Mouse (Mus musculus) lung, postnatal 0 days (tissue): Measurements from ENCODE around the gene Gstm4. TPM values are rescaled to one million over a fixed set of nuclear protein-coding genes. Genes with fewer than 3 reads are reported as not detected.

Experiments used
- ATAC-seq: fragments of 200-750 bp; cut with Nextera tagmentation; 2 replicates; pipeline ENCODE4 v1.8.0; 2017; ENCODE audit warnings: moderate library complexity
- DNase-seq: peaks from one replicate; pipeline ENCODE4 v3.0.0-alpha.2; 2016; ENCODE audit warnings: low spot score
- H3K27ac ChIP-seq: fragments of 300-500 bp; sonication (generic); 2 replicates; pipeline ENCODE4 v1.5.1; 2014; ENCODE audit warnings: antibody characterized with exemption, mild to moderate bottlenecking, low read length, mixed read lengths
- H3K27me3 ChIP-seq: fragments of 300-500 bp; sonication (generic); replicated peaks from 2 replicates; pipeline ENCODE4 v1.6.1; 2014; ENCODE audit warnings: low read length, mixed read lengths; ENCODE audit not compliant: insufficient read depth
- H3K36me3 ChIP-seq: fragments of 300-500 bp; sonication (generic); 2 replicates; pipeline ENCODE4 v1.6.1; 2014; ENCODE audit warnings: low read length, mixed read lengths; ENCODE audit not compliant: insufficient read depth
- H3K4me1 ChIP-seq: fragments of 300-500 bp; sonication (generic); 2 replicates; pipeline ENCODE4 v1.6.1; 2014; ENCODE audit warnings: antibody characterized with exemption, low read depth, low read length, mixed read lengths; ENCODE audit not compliant: insufficient read depth
- H3K4me2 ChIP-seq: fragments of 300-500 bp; sonication (generic); replicated peaks from 2 replicates; pipeline ENCODE4 v1.6.1; 2014; ENCODE audit warnings: low read depth, mild to moderate bottlenecking, low read length, moderate library complexity, mixed read lengths
- H3K4me3 ChIP-seq: fragments of 300-500 bp; sonication (generic); 2 replicates; pipeline ENCODE4 v1.5.1; 2014; ENCODE audit warnings: low read depth, low read length
- H3K9ac ChIP-seq: fragments of 300-500 bp; sonication (generic); replicated peaks from 2 replicates; pipeline ENCODE4 v1.6.1; 2014; ENCODE audit warnings: low read depth, mild to moderate bottlenecking
- H3K9me3 ChIP-seq: fragments of 300-500 bp; sonication (generic); 2 replicates; pipeline ENCODE4 v1.6.1; 2016; ENCODE audit warnings: low read length, mixed read lengths
- CTCF ChIP-seq: IDR thresholded peaks from 2 replicates; pipeline ENCODE4 v1.5.1; 2016; ENCODE audit warnings: antibody characterized with exemption, mild to moderate bottlenecking
- EP300 ChIP-seq: IDR thresholded peaks from 2 replicates; pipeline ENCODE4 v1.6.1; 2016; ENCODE audit warnings: antibody characterized with exemption, mild to moderate bottlenecking, control low read depth
- WGBS: fragments of 180-500 bp; shearing (Covaris S2); extraction: QIAGEN DNeasy Blood & Tissue Kit; methylation state at CpG from one replicate; pipeline ENCODE4 v1.1.7; 2014; 5-methylcytosine and 5-hydroxymethylcytosine counted together
- polyA plus RNA-seq: library from polyadenylated mRNA; unstranded; fragments of >200 nt; fragmentation: Nextera tagmentation; extraction: Ambion mirVana; gene quantifications from 2 replicates; pipeline ENCODE4 v1.2.1, GENCODE M21; 2015

Gstm4 gene
- polyA plus RNA-seq, 1 experiment from 2014 or later: 13.4 TPM

DNA sequence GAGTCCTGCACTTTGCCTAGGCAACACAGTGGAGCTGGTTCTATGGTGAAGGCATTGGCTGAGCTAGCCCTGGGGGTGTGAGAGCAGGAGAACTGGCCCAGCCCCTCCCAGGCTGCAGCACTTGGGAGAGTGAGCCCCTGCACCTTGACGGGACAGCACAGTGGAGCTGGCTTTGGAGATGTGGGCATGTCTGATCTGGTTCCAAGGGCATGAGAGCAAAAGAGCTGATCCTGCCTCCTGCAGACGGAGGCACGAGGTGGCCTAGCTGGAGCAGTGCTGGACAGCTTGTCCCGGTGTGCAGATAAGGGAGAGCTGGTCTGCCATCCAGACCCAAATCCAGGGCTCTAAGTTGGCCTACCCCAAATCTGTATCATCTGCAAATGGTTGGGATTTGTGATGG, 20.0 kb upstream of the Gstm4 start:
- no peak overlapping the region for H3K4me2 ChIP-seq
- no peak overlapping the region for H3K4me3 ChIP-seq
- no peak overlapping the region for H3K9ac ChIP-seq
- H3K4me1 ChIP-seq: no peaks in the 10 kb centered on the region
- no peak overlapping the region for H3K27ac ChIP-seq
- ATAC-seq (no peak), DNase-seq (no peak)
- H3K9me3 ChIP-seq: no peaks in the 10 kb centered on the region
- no peaks in the 10 kb centered on the region for H3K27me3 ChIP-seq
- H3K36me3 ChIP-seq: no peaks in the 10 kb centered on the region
- 58% methylated on average over 4 of the region's 4 CpGs for WGBS
- TF ChIP-seq EP300 (no peak), CTCF (no peak)

DNA sequence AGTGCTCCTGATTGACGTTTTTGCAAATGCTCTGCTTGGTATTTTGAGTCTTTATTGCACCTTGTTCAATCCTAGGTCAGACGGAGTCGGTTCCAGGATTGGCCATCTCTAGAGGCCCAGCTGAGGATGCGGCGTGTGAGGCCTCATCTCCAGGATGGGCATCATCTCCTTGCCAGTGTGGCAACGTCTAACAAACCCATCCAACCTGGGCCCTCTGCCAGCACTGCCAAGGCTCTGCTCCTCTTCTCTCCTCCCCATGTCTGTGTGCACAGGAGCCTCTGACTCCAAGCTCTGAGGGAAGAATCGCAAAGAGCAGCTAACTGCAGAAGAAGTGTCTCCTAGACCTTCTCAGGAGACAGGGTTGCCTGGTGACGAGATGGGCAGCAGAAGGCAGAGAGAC, 18.0 kb upstream of the Gstm4 start:
- Histone ChIP-seq H3K4me1 (no peaks in the 10 kb centered on the region), H3K4me2 (no peak overlapping the region), H3K9me3 (no peaks in the 10 kb centered on the region), H3K9ac (no peak overlapping the region), H3K27me3 (no peaks in the 10 kb centered on the region), H3K27ac (no peak overlapping the region), H3K36me3 (no peaks in the 10 kb centered on the region), H3K4me3 (no peak overlapping the region)
- TF ChIP-seq CTCF (no peak), EP300 (no peak)
- DNase-seq (no peak), ATAC-seq (no peak)
- WGBS: 79% methylated on average over 8 of the region's 8 CpGs

DNA sequence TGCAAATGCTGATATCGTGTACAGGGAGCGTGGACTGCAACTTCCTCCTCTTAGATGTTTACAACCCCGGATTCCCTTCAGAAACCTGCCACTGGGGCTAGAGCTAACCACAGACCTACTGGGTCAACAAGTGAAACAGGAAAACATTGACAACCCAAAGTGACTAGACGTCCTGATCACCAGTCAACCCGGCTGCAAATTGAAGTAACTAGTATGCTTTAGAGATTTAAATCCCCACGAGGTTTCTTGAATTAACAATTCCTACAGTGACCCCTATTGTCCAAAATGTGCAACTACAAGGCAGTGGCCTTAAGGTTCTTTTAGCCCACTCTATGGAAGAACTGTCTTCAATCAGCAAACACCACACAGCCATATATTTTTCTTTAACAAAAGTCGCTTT, 16.7 kb upstream of the Gstm4 start:
- WGBS: 11% methylated on average over 7 of the region's 7 CpGs
- peak; percentile 82 for DNase-seq

DNA sequence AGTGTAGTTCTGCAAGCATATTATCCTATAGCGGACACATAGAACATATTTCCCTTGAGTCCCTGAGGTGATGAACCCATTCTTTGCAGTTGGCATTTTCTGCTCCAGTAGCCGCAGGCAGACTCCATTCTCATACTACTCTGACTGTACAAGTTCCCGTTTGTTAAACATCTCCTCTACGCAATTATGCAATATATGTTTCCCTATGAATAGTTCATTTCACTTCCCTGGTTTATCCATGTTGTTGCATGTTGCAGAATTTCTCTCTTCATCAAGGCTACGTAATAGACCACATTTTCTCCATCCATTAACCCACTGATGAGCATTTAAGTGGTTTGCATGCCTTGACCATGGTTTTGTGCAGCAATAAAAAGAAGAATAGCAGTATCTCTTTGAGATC, 5.8 kb upstream of the Gstm4 start:
- Histone ChIP-seq H3K9ac (no peak overlapping the region), H3K36me3 (no peaks in the 10 kb centered on the region), H3K27me3 (no peaks in the 10 kb centered on the region), H3K4me3 (no peak overlapping the region), H3K27ac (no peak overlapping the region), H3K9me3 (no peaks in the 10 kb centered on the region), H3K4me1 (no peaks in the 10 kb centered on the region), H3K4me2 (no peak overlapping the region)
- TF ChIP-seq EP300: no peak
- no peak for TF ChIP-seq CTCF
- 84% methylated on average over 5 of the region's 5 CpGs for WGBS
- no peak for DNase-seq
- no peak for ATAC-seq

More for the DNA sequence above, 16.7 kb upstream of the Gstm4 start:
- peak overlapping the region; percentile 27; the same call in 1 of the 2 replicates for H3K4me2 ChIP-seq
- no peaks in the 10 kb centered on the region for H3K4me1 ChIP-seq
- H3K27ac ChIP-seq: no peak overlapping the region
- no peak overlapping the region for H3K9ac ChIP-seq
- no peaks in the 10 kb centered on the region for H3K9me3 ChIP-seq
- H3K4me3 ChIP-seq: no peak overlapping the region
- TF ChIP-seq CTCF: peak; percentile 85
- TF ChIP-seq EP300: no peak
- H3K27me3 ChIP-seq: no peaks in the 10 kb centered on the region; the same call in 1 of the 2 replicates
- ATAC-seq: peak; percentile 19; the same call in 1 of the 2 replicates
- no peaks in the 10 kb centered on the region for H3K36me3 ChIP-seq

DNA sequence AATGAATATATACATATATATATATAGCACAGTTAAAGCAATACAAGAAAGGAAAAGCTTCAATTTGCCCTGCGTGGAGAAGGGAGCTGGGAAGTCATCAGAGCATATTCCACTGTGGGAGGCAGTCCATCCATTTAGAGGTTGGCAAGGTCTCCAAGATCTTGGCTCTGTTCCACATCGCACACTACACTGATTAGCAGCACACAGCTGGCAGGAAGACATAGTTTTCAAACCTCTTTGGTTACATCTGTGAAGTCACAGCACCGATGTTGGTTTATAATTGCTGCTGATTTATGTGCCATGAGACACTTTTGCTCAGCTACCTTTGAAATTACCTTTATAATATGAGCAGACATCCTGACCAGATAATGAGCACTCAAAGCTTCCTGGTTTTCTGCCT, 3.6 kb upstream of the Gstm4 start:
- Histone ChIP-seq H3K27ac (no peak overlapping the region), H3K9ac (no peak overlapping the region), H3K4me1 (no peaks in the 10 kb centered on the region; the same call in 1 of the 2 replicates), H3K9me3 (no peaks in the 10 kb centered on the region), H3K4me3 (no peak overlapping the region), H3K36me3 (no peaks in the 10 kb centered on the region), H3K4me2 (no peak overlapping the region), H3K27me3 (no peaks in the 10 kb centered on the region)
- DNase-seq: no peak
- WGBS: 35% methylated on average over 3 of the region's 3 CpGs
- TF ChIP-seq CTCF (no peak), EP300 (no peak)
- no peak for ATAC-seq

DNA sequence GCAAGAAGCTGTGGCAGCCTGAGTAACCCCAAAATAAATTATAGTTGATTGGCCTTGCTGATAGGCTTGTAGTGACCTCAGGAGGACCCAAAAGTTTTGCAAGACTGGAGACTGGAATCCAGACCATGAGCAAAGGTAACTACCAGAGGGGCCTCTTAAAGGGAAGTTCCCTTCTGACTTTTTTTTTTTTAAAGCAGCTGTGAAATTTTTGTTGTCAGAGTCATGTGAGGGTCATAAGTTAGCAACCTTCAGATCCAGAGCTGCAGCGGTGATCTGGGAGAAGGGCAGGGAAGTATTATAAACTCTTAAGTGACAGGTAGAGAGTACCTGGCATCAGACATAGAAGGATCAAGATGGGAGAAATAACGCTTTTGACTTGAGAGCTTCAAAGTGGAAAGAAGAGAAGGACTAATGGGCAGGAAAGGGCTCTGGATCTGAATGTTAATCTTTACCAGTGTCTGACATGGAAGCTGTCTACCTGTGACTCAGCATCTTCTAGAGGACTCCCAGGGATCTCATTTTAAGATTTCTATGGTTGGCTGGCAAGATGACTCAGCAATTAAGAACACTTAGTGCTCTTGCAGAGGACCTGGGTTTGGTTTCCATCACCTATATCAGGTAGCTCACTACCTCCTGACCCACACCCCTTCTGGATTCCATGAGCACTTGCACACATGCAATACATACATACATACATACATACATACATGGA, 2.4 kb upstream of the Gstm4 start:
- no peaks in the 10 kb centered on the region; the same call in 1 of the 2 replicates for H3K4me1 ChIP-seq
- 76% methylated on average over 2 of the region's 2 CpGs for WGBS

More for the DNA sequence above, 2.4 kb upstream of the Gstm4 start:
- Histone ChIP-seq H3K9ac (no peak overlapping the region), H3K27ac (no peak overlapping the region), H3K36me3 (no peaks in the 10 kb centered on the region), H3K27me3 (no peaks in the 10 kb centered on the region), H3K4me3 (no peak overlapping the region), H3K4me2 (no peak overlapping the region), H3K9me3 (no peaks in the 10 kb centered on the region)
- TF ChIP-seq EP300 (no peak), CTCF (no peak)
- no peak for DNase-seq
- ATAC-seq: no peak
